ENCODE assay signal across 25 mouse cellular contexts in the genomic region with DNA sequence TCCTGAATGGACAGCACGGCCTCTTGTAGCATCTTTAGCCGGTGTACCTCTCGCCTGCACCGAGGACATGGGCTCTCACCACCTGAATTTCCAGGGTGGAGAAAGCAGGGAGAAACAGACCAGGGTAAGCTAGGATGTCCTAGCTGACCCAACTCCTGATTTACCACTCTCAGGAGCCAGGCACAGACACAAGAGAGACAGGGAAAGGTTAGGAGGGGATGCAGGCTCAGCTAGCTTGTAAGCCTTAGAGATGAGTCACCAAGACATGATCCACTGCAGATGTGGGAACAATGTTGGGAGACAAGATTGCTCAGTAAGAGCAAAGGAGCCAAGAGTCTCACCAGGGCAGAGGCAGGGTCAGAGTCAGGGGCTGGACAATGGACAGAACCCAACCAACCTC. TPM values are rescaled to one million over a fixed set of nuclear protein-coding genes. Genes with fewer than 3 reads are reported as not detected.
DNase-seq lines count a peak whose midpoint lies in the region; ATAC-seq lines count a peak whose summit lies in the region.
"Had no signal": no experiment of that assay in that cellular context is flagged by ENCODE, and none has a peak within 500 bp of the region (broad histone marks: within the 10 kb centered on the region; RNA-seq: fewer than 3 reads in every experiment).

No protein-coding gene starts in this region.

- ATAC-seq in hindbrain, embryonic 16.5 days, result no peak
- ATAC-seq in forebrain, embryonic 15.5 days (replicated peaks), result no peak
- ATAC-seq: CD4-positive, CD25-positive, alpha-beta regulatory T cell, adult 4 months; forebrain, embryonic 14.5 days; forebrain, postnatal 0 days had no signal

- H3K36me3 ChIP-seq in hindbrain, embryonic 16.5 days (ENCODE audit: control insufficient read depth, insufficient read depth, low read length), result peaks cover 66% of the 10 kb centered on the region
- peaks cover 59% of the 10 kb centered on the region for H3K36me3 ChIP-seq in forebrain, embryonic 15.5 days
- H3K36me3 ChIP-seq: G1E had no signal

- no peaks in the 10 kb centered on the region for H3K4me1 ChIP-seq in hindbrain, embryonic 16.5 days (ENCODE audit: control insufficient read depth, insufficient read depth, low read depth, low read length)
- no peaks in the 10 kb centered on the region for H3K4me1 ChIP-seq in forebrain, embryonic 15.5 days
- H3K4me1 ChIP-seq: embryonic facial prominence, embryonic 13.5 days; embryonic facial prominence, embryonic 15.5 days; forebrain, embryonic 10.5 days; forebrain, embryonic 12.5 days had no signal

- H3K4me2 ChIP-seq in hindbrain, embryonic 16.5 days (ENCODE audit: low read length), result no peak overlapping the region
- no peak overlapping the region for H3K4me2 ChIP-seq in forebrain, embryonic 15.5 days (replicated peaks)
- H3K4me2 ChIP-seq: embryonic facial prominence, embryonic 13.5 days; embryonic facial prominence, embryonic 15.5 days; forebrain, embryonic 12.5 days had no signal

- 94% methylated on average over 4 of the region's 4 CpGs for WGBS in hindbrain, embryonic 16.5 days
- WGBS in forebrain, embryonic 15.5 days, result 94% methylated on average over 4 of the region's 4 CpGs

- no peak overlapping the region for H3K27ac ChIP-seq in hindbrain, embryonic 16.5 days (ENCODE audit: low read depth, low read length)
- no peak overlapping the region for H3K27ac ChIP-seq in forebrain, embryonic 15.5 days (replicated peaks)
- H3K27ac ChIP-seq: embryonic facial prominence, embryonic 13.5 days; embryonic facial prominence, embryonic 15.5 days; forebrain, embryonic 10.5 days; forebrain, embryonic 12.5 days had no signal

- no peak overlapping the region for H3K4me3 ChIP-seq in hindbrain, embryonic 16.5 days (ENCODE audit: low read length)
- H3K4me3 ChIP-seq in forebrain, embryonic 15.5 days, result no peak overlapping the region
- H3K4me3 ChIP-seq: embryonic facial prominence, embryonic 13.5 days; embryonic facial prominence, embryonic 15.5 days; erythroblast, embryonic 14.5 days; forebrain, embryonic 10.5 days; forebrain, embryonic 12.5 days had no signal

- DNase-seq in right cerebral cortex, postnatal 25 days, result peak; percentile 1
- DNase-seq in right cerebral cortex, adult 2 months (ENCODE audit: low spot score in 2 of 2), result no peak
- DNase-seq in NIH3T3 (ENCODE audit: low read depth), result peak; percentile 39
- DNase-seq: adrenal gland, adult 2 months; adrenal gland, postnatal 10 days; adrenal gland, postnatal 25 days; B cell, adult 2 months; cerebellum, adult 11 months; cerebellum, adult 18-20 months; cerebellum, adult 8-10 months; cerebellum, adult 9-11 months; cerebellum, postnatal 14 days; cerebellum, postnatal 36 days; embryo, embryonic 11 days; forebrain, postnatal 0 days had no signal

- peaks cover 2% of the 10 kb centered on the region; the same call in 1 of the 2 replicates for H3K9me3 ChIP-seq in hindbrain, embryonic 16.5 days (ENCODE audit: control insufficient read depth, low read length)
- no peaks in the 10 kb centered on the region for H3K9me3 ChIP-seq in forebrain, embryonic 15.5 days
- H3K9me3 ChIP-seq: embryonic facial prominence, embryonic 13.5 days; embryonic facial prominence, embryonic 15.5 days had no signal

- no peaks in the 10 kb centered on the region for H3K27me3 ChIP-seq in hindbrain, embryonic 16.5 days (replicated peaks; ENCODE audit: control insufficient read depth, insufficient read depth, low read length)
- H3K27me3 ChIP-seq in forebrain, embryonic 15.5 days, result no peaks in the 10 kb centered on the region
- H3K27me3 ChIP-seq: embryonic facial prominence, embryonic 13.5 days; embryonic facial prominence, embryonic 15.5 days; forebrain, embryonic 12.5 days had no signal

- no peak overlapping the region for H3K9ac ChIP-seq in hindbrain, embryonic 16.5 days (ENCODE audit: low read depth, low read length)
- no peak overlapping the region for H3K9ac ChIP-seq in forebrain, embryonic 15.5 days (replicated peaks)
- H3K9ac ChIP-seq: embryonic facial prominence, embryonic 13.5 days; embryonic facial prominence, embryonic 15.5 days; forebrain, embryonic 12.5 days; forebrain, postnatal 0 days had no signal

RNA-seq across cellular contexts. Expression of a gene that starts 6.2 kb away (rescaled TPM):
- 0.71 and 1.5 TPM in 2 replicates for polyA plus RNA-seq in hindbrain, embryonic 16.5 days (2015; fragmentation: Nextera tagmentation; extraction: Ambion mirVana)
- 0.45 and 0.66 TPM in 2 replicates for polyA plus RNA-seq in forebrain, embryonic 15.5 days (2015; fragmentation: Nextera tagmentation; extraction: Ambion mirVana)
- polyA plus RNA-seq: G1E had no signal

RNA-seq across cellular contexts. Expression of a gene that starts 42.4 kb away (rescaled TPM):
- polyA plus RNA-seq in hindbrain, embryonic 16.5 days (2015; fragmentation: Nextera tagmentation; extraction: Ambion mirVana), result 2.4 and 5.0 TPM in 2 replicates
- 4.0 and 5.3 TPM in 2 replicates for polyA plus RNA-seq in forebrain, embryonic 15.5 days (2015; fragmentation: Nextera tagmentation; extraction: Ambion mirVana)
- polyA plus RNA-seq: erythroblast, embryonic 14.5 days; G1E had no signal

Comparison
In these comparisons a context has a peak if more than half of its experiments do, and no peak if none do; other contexts are left out.
1. DNase-seq: peak in right cerebral cortex, postnatal 25 days (single experiment) and NIH3T3 (single experiment); none in right cerebral cortex, adult 2 months (0 of 2).